ENCODE assay signal across 15 mouse cellular contexts in genomic region chr5:121818401-121818800, GRCm38 (mm10).
"Had no signal": no experiment of that assay in that cellular context is flagged by ENCODE, and none has a peak within 500 bp of the region (broad histone marks: within the 10 kb centered on the region; RNA-seq: fewer than 3 reads in every experiment).

No protein-coding gene starts in this region.

- H3K4me1 ChIP-seq: midbrain, embryonic 15.5 days; stomach, embryonic 15.5 days had no signal

- ATAC-seq: midbrain, embryonic 15.5 days had no signal

- H3K4me2 ChIP-seq: limb, embryonic 12.5 days; limb, embryonic 15.5 days; liver, embryonic 13.5 days; midbrain, embryonic 11.5 days; midbrain, embryonic 15.5 days; neural tube, embryonic 13.5 days; stomach, embryonic 15.5 days had no signal

- DNase-seq: left cerebral cortex, postnatal 4 days; liver, embryonic 13.5 days; lung, adult 2 months; lung, postnatal 14 days; retina, postnatal 1 day; right cerebral cortex, postnatal 25 days; spleen, adult 18-20 months; thymus, postnatal 25 days had no signal

- H3K27me3 ChIP-seq: limb, embryonic 12.5 days; limb, embryonic 15.5 days; liver, embryonic 13.5 days; midbrain, embryonic 15.5 days; neural tube, embryonic 13.5 days; stomach, embryonic 15.5 days had no signal

- H3K4me3 ChIP-seq: limb, embryonic 12.5 days; limb, embryonic 15.5 days; liver, embryonic 13.5 days; midbrain, embryonic 15.5 days; neural tube, embryonic 13.5 days; stomach, embryonic 15.5 days had no signal

- H3K9ac ChIP-seq: limb, embryonic 12.5 days; limb, embryonic 15.5 days; liver, embryonic 13.5 days; midbrain, embryonic 15.5 days; neural tube, embryonic 13.5 days; stomach, embryonic 15.5 days had no signal

- H3K9me3 ChIP-seq: limb, embryonic 12.5 days; limb, embryonic 15.5 days; liver, embryonic 13.5 days; midbrain, embryonic 15.5 days; neural tube, embryonic 13.5 days; stomach, embryonic 15.5 days had no signal

- H3K27ac ChIP-seq: kidney, postnatal 0 days; limb, embryonic 12.5 days; limb, embryonic 15.5 days; liver, embryonic 13.5 days; midbrain, embryonic 15.5 days; neural tube, embryonic 13.5 days; stomach, embryonic 15.5 days had no signal
